Mouse (Mus musculus) stomach, postnatal 0 days (tissue): ENCODE data around the gene Trhde.

Experiments
- CTCF ChIP-seq: IDR thresholded peaks from 2 replicates; pipeline ENCODE4 v1.5.1; 2016; ENCODE audit warnings: antibody characterized with exemption, low read depth, mild to moderate bottlenecking, moderate library complexity
- EP300 ChIP-seq: optimal IDR thresholded peaks from 2 replicates; pipeline ENCODE3; 2016; ENCODE audit warnings: antibody characterized with exemption

DNA sequence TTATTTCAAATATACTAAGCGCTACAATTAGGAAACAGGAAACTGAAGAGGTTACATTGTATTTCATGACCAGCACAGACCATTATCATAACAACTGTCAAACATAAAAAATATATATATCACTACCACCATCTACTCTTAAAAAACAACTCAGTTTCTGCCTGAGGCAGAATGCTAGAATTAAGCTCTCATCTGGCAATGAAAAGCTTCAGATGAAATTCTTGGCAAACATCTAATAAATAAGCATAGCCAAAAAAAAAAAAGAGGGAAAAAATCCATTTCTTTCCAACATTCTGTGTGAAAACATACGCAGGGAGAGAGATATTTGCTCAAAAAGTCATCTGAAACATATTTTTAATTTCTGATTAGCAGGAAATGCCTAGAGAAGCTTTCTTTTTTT lies 67.0 kb downstream of the Trhde start:
- TF ChIP-seq EP300 = no peak
- TF ChIP-seq CTCF = no peak
